Mouse (Mus musculus) heart, embryonic 12.5 days (tissue): Measurements from ENCODE around the gene Stpg4. TPM values are rescaled to one million over a fixed set of nuclear protein-coding genes. Genes with fewer than 3 reads are reported as not detected.

Experiments
- ATAC-seq: fragments of 200-750 bp; cut with Nextera tagmentation; 2 replicates; pipeline ENCODE4 v1.8.0; 2017; ENCODE audit warnings: moderate TSS enrichment, moderate library complexity; ENCODE audit not compliant: insufficient number of reproducible peaks, low FRiP score
- H3K27ac ChIP-seq: fragments of 300-500 bp; sonication (generic); 2 replicates; pipeline ENCODE4 v1.5.1; 2016; ENCODE audit warnings: mild to moderate bottlenecking, moderate library complexity; ENCODE audit not compliant: poor library complexity, severe bottlenecking
- H3K27me3 ChIP-seq: fragments of 300-500 bp; sonication (generic); replicated peaks from 2 replicates; pipeline ENCODE4 v1.6.1; 2016; ENCODE audit warnings: mild to moderate bottlenecking, moderate library complexity
- H3K36me3 ChIP-seq: fragments of 300-500 bp; sonication (generic); 2 replicates; pipeline ENCODE4 v1.6.1; 2016; ENCODE audit warnings: mild to moderate bottlenecking, moderate library complexity
- H3K4me1 ChIP-seq: fragments of 300-500 bp; sonication (generic); replicated peaks from 2 replicates; pipeline ENCODE4 v1.6.1; 2016; ENCODE audit warnings: mild to moderate bottlenecking
- H3K4me2 ChIP-seq: fragments of 300-500 bp; sonication (generic); 2 replicates; pipeline ENCODE4 v1.6.1; 2016; ENCODE audit warnings: mild to moderate bottlenecking, moderate library complexity
- H3K4me3 ChIP-seq: fragments of 300-500 bp; sonication (generic); 2 replicates; pipeline ENCODE4 v1.5.1; 2016; ENCODE audit warnings: mild to moderate bottlenecking
- H3K9ac ChIP-seq: fragments of 300-500 bp; sonication (generic); 2 replicates; pipeline ENCODE4 v1.6.1; 2016; ENCODE audit warnings: mild to moderate bottlenecking, moderate library complexity
- H3K9me3 ChIP-seq: fragments of 300-500 bp; sonication (generic); replicated peaks from 2 replicates; pipeline ENCODE4 v1.6.1; 2016; ENCODE audit warnings: mild to moderate bottlenecking, moderate library complexity
- WGBS: fragments of 180-500 bp; shearing (Covaris S2); methylation state at CpG from one replicate; pipeline ENCODE4 v1.1.7; 2016; 5-methylcytosine and 5-hydroxymethylcytosine counted together
- polyA plus RNA-seq: library from polyadenylated mRNA; unstranded; fragments of >200 nt; fragmentation: Nextera tagmentation; extraction: Ambion mirVana; gene quantifications from 2 replicates; pipeline ENCODE4 v1.2.1, GENCODE M21; 2016

Gene Stpg4
- polyA plus RNA-seq, 1 experiment from 2014 or later = not detected

DNA sequence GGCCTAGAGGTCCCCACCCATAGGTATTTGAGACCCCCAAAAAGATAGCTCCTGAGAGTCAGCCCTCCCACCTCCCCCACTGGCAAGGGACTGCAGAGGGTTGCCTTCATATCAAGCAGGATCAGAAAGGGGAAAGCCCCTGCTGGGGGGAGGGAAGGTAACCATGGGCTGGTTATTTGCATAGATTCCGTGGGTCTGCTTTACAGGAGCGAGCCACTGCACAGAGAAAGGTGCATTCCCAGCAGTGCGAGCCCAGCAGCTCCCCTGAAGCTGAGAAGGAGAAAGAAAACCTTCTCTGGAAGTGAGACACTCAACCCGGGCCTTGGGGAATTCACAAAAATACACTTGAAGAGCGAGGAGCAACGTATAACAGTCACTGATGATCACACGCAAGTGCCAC, 9.5 kb downstream of the Stpg4 start:
- no peak for ATAC-seq
- H3K36me3 ChIP-seq = no peaks in the 10 kb centered on the region
- H3K4me3 ChIP-seq = no peak overlapping the region
- H3K4me1 ChIP-seq = peaks cover 5% of the 10 kb centered on the region; the same call in 1 of the 2 replicates
- 64% methylated on average over 7 of the region's 7 CpGs for WGBS
- H3K4me2 ChIP-seq = no peak overlapping the region
- no peak overlapping the region for H3K27ac ChIP-seq
- H3K9me3 ChIP-seq = 0 out of 2 replicates have a peak, but pooled peaks cover 3% of the 10 kb centered on the region
- no peak overlapping the region for H3K9ac ChIP-seq
- no peaks in the 10 kb centered on the region for H3K27me3 ChIP-seq

DNA sequence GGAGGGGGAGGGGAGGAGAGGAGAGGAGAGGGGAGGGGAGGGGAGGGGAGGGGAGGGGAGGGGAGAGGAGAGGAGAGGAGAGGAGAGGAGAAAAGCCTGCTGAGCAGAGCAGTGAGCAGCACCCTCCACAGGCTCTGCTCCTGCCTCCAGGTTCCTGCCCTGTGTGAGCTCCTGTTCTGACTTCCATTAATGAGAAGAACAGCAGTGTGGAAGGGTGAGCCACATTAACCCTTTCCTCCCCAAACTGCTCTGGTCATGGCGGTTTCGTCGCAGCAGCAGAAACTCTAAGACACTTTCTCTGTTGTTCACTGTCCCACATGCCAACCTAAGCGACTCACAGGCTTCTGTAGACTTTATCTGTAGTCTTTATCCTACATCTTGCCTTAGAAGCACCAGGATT, 20.9 kb downstream of the Stpg4 start:
- H3K9me3 ChIP-seq = no peaks in the 10 kb centered on the region
- H3K4me3 ChIP-seq = no peak overlapping the region
- H3K4me2 ChIP-seq = no peak overlapping the region
- H3K9ac ChIP-seq = no peak overlapping the region
- ATAC-seq = no peak
- no peaks in the 10 kb centered on the region for H3K36me3 ChIP-seq
- no peaks in the 10 kb centered on the region for H3K4me1 ChIP-seq
- no peaks in the 10 kb centered on the region for H3K27me3 ChIP-seq
- H3K27ac ChIP-seq = no peak overlapping the region
- WGBS = 70% methylated on average over 4 of the region's 4 CpGs

DNA sequence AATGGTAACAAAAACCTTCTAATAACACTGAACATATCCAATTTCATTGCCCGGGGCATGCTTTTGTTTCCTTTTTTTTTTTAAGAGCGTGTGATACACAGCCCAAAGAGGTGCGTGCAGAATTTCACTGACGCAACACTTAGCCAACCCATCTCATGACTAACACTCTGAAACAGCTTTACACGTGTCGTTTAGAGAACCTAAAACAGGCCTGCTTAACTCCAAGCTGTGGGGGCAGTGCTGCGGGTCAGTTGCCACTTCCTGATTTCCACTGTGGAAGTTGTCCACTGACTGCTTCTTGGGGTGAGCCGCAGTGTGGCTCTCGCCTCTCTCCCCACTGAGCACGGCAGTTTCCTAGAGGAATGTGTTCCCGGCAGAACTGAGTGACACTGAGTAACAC, 22.0 kb downstream of the Stpg4 start:
- Histone ChIP-seq H3K4me3 (no peak overlapping the region), H3K4me1 (no peaks in the 10 kb centered on the region), H3K4me2 (no peak overlapping the region), H3K36me3 (no peaks in the 10 kb centered on the region), H3K27me3 (no peaks in the 10 kb centered on the region), H3K9me3 (no peaks in the 10 kb centered on the region), H3K9ac (no peak overlapping the region), H3K27ac (no peak overlapping the region)
- 73% methylated on average over 11 of the region's 11 CpGs for WGBS
- no peak for ATAC-seq

DNA sequence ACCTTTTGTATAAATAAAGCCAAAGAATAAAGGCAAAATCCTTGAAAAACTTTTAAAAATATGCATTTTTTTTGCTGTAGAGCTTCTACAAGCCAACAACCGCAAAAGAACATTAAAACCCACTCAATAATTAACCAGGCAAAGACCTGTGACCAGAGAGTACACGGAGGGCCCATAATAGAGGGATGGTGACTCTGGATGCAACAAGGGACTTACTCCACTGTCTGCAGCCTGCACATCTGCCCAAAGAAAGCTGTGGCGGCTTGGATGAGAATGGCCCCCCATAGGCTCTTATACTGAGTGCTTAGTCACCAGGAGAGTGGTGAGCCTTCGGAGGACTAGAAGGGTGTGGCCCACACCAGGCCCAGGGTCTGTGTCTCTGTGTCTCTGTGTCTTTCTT, 24.1 kb downstream of the Stpg4 start:
- Histone ChIP-seq H3K4me2 (no peak overlapping the region), H3K27me3 (no peaks in the 10 kb centered on the region), H3K9me3 (no peaks in the 10 kb centered on the region), H3K4me3 (no peak overlapping the region), H3K27ac (no peak overlapping the region), H3K4me1 (no peaks in the 10 kb centered on the region), H3K9ac (no peak overlapping the region), H3K36me3 (no peaks in the 10 kb centered on the region)
- 80% methylated on average over 4 of the region's 4 CpGs for WGBS
- ATAC-seq = no peak

DNA sequence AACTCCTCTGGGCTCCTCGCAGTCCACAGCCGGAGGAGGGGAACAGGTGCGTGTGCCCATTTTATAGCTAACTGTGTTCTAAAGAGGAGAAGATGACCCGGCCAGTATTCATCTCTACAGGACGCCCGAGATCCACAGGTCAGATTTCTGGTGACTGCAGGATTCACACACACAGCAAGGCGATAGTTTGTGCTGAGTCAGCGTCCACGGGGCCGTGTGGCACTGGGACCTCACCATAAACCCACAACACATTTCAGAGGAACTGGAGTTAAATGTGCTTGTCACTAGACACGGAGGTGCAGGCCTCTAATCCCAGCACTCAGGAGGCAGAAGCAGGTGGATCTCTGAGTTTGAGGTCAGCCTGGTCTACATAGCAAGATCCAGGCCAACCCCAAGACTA, 25.1 kb downstream of the Stpg4 start:
- ATAC-seq = no peak
- no peaks in the 10 kb centered on the region for H3K9me3 ChIP-seq
- no peak overlapping the region for H3K4me2 ChIP-seq
- no peak overlapping the region for H3K9ac ChIP-seq
- H3K27ac ChIP-seq = no peak overlapping the region
- no peaks in the 10 kb centered on the region for H3K36me3 ChIP-seq
- no peaks in the 10 kb centered on the region for H3K27me3 ChIP-seq
- 84% methylated on average over 11 of the region's 11 CpGs for WGBS
- H3K4me3 ChIP-seq = no peak overlapping the region
- H3K4me1 ChIP-seq = no peaks in the 10 kb centered on the region

DNA sequence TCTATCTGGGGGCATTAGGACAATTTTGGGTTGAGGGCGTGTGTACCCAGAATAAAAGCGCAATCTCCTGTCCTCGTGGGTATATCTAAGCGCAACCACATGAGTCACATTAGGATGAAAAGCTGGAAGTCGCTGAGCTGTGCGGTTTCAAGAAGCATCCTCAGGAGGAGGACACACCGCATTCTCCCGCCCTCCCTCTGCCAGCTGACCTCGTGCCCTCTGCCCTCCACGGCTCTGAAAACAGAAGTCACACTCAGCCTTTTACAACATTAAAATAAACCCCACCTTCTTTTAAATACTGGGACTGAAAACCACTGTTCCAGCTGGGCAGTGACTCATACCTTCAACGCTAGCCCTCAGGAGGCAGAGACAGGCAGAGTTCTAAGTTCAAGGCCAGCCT, 30.5 kb downstream of the Stpg4 start:
- Histone ChIP-seq H3K4me1 (peaks cover 5% of the 10 kb centered on the region; the same call in 1 of the 2 replicates), H3K27me3 (no peaks in the 10 kb centered on the region), H3K4me2 (no peak overlapping the region), H3K9me3 (no peaks in the 10 kb centered on the region), H3K9ac (no peak overlapping the region), H3K4me3 (no peak overlapping the region), H3K27ac (no peak overlapping the region), H3K36me3 (no peaks in the 10 kb centered on the region)
- ATAC-seq = no peak
- 83% methylated on average over 11 of the region's 11 CpGs for WGBS

DNA sequence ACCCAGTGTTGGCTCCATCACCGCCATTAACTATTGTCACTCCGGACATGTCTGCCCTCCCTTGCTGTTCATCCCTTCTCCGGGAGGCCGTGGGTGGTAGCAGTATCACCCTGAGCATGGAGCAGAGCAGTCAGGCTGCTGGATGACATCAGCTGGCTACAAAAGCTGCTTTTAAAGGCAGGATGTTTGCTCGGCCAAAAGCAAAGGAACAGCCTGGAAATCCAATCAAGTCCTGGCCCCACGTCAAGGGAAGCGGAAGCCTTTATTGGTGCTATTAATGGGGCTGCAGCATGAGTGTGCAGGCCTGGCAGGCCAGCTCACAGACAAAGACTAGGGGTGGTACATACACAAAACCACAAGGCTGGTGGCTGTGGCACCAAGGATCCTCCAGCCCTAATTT, 36.3 kb downstream of the Stpg4 start:
- H3K4me1 ChIP-seq = peaks cover 18% of the 10 kb centered on the region
- no peak overlapping the region for H3K9ac ChIP-seq
- H3K4me2 ChIP-seq = no peak overlapping the region
- H3K27ac ChIP-seq = no peak overlapping the region
- H3K36me3 ChIP-seq = no peaks in the 10 kb centered on the region
- peak; percentile 51 for ATAC-seq
- no peaks in the 10 kb centered on the region for H3K9me3 ChIP-seq
- H3K4me3 ChIP-seq = no peak overlapping the region
- WGBS = 65% methylated on average over 7 of the region's 7 CpGs
- H3K27me3 ChIP-seq = no peaks in the 10 kb centered on the region

DNA sequence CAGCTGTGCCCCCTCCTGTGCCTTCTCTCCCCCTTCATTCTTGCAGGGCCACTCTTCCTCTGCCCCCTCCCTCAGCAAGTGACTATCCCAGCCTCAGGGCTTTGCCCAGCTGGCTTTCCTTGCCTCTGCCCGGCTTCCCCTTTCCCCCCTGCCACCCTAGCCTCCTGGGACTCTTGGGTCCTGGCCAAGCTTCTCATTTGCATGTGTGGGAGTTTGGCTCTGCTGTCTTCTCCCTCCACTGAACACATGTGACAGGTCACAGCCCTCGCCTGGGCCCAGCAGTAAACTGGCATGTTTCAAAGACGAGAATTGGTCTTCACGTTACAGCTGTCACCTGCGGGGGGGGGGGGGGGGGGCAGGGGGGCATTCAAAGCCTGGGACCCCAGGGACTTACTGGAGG, 40.5 kb downstream of the Stpg4 start:
- no peak overlapping the region; the same call in 1 of the 2 replicates for H3K4me2 ChIP-seq
- H3K27me3 ChIP-seq = no peaks in the 10 kb centered on the region
- H3K4me1 ChIP-seq = peaks cover 15% of the 10 kb centered on the region
- peak; percentile 56; the same call in 1 of the 2 replicates for ATAC-seq
- no peak overlapping the region for H3K27ac ChIP-seq
- no peak overlapping the region for H3K9ac ChIP-seq
- no peaks in the 10 kb centered on the region for H3K36me3 ChIP-seq
- H3K9me3 ChIP-seq = no peaks in the 10 kb centered on the region
- 28% methylated on average over 5 of the region's 5 CpGs for WGBS
- H3K4me3 ChIP-seq = no peak overlapping the region

DNA sequence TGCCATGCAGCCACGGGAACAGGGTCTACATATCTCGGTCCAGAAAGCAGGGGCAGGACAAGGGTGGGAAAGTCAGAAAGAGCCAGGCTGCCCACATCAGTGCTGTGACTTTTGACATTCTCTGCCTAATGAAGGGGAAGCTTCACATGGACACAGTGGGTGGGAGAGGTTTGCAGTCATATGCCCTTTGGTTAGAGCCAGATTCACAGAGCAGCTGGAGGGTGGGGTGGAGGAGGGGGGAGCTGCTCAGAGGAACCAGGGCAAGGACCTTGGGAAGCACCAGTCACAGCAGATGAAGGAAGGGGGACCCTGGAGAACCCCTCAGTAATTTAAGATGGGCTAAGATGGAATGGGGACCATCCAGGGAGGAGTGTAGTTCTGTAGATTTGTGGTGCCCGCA, 41.7 kb downstream of the Stpg4 start:
- Histone ChIP-seq H3K9ac (no peak overlapping the region), H3K27me3 (no peaks in the 10 kb centered on the region), H3K27ac (no peak overlapping the region), H3K4me1 (peaks cover 8% of the 10 kb centered on the region), H3K36me3 (no peaks in the 10 kb centered on the region), H3K9me3 (no peaks in the 10 kb centered on the region), H3K4me3 (no peak overlapping the region), H3K4me2 (no peak overlapping the region)
- ATAC-seq = no peak
- WGBS = 77% methylated on average over 3 of the region's 3 CpGs

DNA sequence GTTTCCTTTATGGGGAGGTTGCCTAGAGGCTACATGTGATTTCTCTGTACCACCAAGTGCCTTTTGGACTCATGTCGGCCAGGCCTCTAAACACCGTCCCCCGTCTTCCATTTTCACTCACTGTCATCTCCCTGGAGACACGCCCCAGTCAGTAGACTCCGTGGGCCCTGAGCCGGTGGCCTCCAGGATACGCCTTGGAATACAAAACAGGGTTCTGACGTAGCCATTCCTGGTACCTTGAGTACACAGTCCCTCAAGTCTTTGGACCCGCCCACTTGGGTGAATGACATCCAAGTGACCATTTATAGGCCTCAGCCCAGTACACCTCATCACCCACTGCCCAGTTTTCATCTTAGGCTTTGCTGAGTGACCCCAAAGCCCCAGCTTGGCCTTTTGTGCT, 46.9 kb downstream of the Stpg4 start:
- 88% methylated on average over 9 of the region's 9 CpGs for WGBS
- Histone ChIP-seq H3K9ac (no peak overlapping the region), H3K4me1 (peaks cover 46% of the 10 kb centered on the region), H3K36me3 (no peaks in the 10 kb centered on the region), H3K27me3 (no peaks in the 10 kb centered on the region), H3K4me3 (no peak overlapping the region), H3K4me2 (no peak overlapping the region), H3K27ac (no peak overlapping the region), H3K9me3 (peaks cover 1% of the 10 kb centered on the region; the same call in 1 of the 2 replicates)
- ATAC-seq = no peak

DNA sequence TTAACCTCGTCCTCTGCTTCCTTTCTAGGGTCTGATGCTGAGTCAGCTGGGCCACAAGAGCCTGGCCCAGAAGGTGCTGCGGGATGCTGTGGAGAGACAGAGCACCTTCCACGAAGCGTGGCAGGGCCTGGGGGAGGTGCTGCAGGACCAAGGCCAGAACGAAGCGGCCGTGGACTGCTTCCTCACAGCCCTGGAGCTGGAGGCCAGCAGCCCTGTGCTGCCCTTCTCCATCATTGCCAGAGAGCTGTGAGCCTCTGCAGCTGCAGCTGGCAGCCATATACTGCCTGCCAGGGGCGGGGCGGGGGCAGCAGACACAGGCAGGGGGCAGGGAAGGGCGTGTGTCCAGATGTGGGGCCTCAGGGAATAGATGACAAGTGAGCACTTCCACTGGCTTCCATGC, 47.7 kb downstream of the Stpg4 start:
- no peak overlapping the region for H3K4me2 ChIP-seq
- no peaks in the 10 kb centered on the region for H3K27me3 ChIP-seq
- no peak overlapping the region for H3K9ac ChIP-seq
- no peak overlapping the region for H3K27ac ChIP-seq
- 58% methylated on average over 10 of the region's 10 CpGs for WGBS
- H3K4me3 ChIP-seq = no peak overlapping the region
- no peak for ATAC-seq
- peaks cover 4% of the 10 kb centered on the region; the same call in 1 of the 2 replicates for H3K9me3 ChIP-seq
- H3K36me3 ChIP-seq = no peaks in the 10 kb centered on the region
- H3K4me1 ChIP-seq = peaks cover 49% of the 10 kb centered on the region

DNA sequence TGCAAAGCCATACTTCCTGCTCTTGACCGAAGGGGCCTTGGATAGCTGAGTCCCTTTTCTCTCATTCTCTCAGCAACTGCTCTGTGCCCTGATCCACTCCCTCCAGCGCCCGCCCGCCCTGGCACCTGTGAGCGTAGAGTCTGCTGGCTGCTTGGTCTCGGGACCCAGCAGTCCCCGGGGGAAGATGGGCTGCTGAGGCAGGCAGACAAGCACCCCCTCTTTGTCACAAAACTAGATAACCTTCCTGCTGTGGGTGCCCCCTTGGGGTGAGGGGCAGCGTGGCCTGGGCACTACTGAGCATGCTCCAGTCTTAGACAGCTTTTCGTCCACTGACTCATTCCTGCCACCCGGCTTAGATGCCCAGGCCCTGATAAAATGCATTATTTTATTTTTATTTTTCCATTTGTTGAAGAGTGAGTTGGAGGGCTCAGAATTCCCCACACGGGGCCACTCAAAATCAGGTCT, 48.3 kb downstream of the Stpg4 start:
- WGBS = 79% methylated on average over 11 of the region's 11 CpGs
- ATAC-seq = no peak
- Histone ChIP-seq H3K4me3 (no peak overlapping the region), H3K27ac (no peak overlapping the region), H3K9ac (no peak overlapping the region), H3K4me2 (no peak overlapping the region), H3K4me1 (peaks cover 49% of the 10 kb centered on the region), H3K27me3 (no peaks in the 10 kb centered on the region), H3K9me3 (peaks cover 4% of the 10 kb centered on the region; the same call in 1 of the 2 replicates), H3K36me3 (no peaks in the 10 kb centered on the region)
